Mouse (Mus musculus) neural tube, embryonic 12.5 days (tissue): ENCODE measurements around the gene Samd4b. TPM values are rescaled to one million over a fixed set of nuclear protein-coding genes. Genes with fewer than 3 reads are reported as not detected.

Experiments
- ATAC-seq: fragments of 200-750 bp; cut with Nextera tagmentation; 2 replicates; pipeline ENCODE4 v1.8.0; 2017; ENCODE audit warnings: low read depth, mild to moderate bottlenecking, moderate TSS enrichment, moderate library complexity; ENCODE audit not compliant: low FRiP score
- H3K27ac ChIP-seq: fragments of 300-500 bp; sonication (generic); 2 replicates; pipeline ENCODE4 v1.5.1; 2016
- H3K27me3 ChIP-seq: fragments of 300-500 bp; sonication (generic); replicated peaks from 2 replicates; pipeline ENCODE4 v1.6.1; 2016; ENCODE audit warnings: mild to moderate bottlenecking
- H3K36me3 ChIP-seq: fragments of 300-500 bp; sonication (generic); 2 replicates; pipeline ENCODE4 v1.6.1; 2016; ENCODE audit warnings: mild to moderate bottlenecking
- H3K4me1 ChIP-seq: fragments of 300-500 bp; sonication (generic); 2 replicates; pipeline ENCODE4 v1.6.1; 2016
- H3K4me2 ChIP-seq: fragments of 300-500 bp; sonication (generic); replicated peaks from 2 replicates; pipeline ENCODE4 v1.6.1; 2016; ENCODE audit warnings: mild to moderate bottlenecking
- H3K4me3 ChIP-seq: fragments of 300-500 bp; sonication (generic); 2 replicates; pipeline ENCODE4 v1.5.1; 2016
- H3K9ac ChIP-seq: fragments of 300-500 bp; sonication (generic); 2 replicates; pipeline ENCODE4 v1.6.1; 2016; ENCODE audit warnings: mild to moderate bottlenecking
- H3K9me3 ChIP-seq: fragments of 300-500 bp; sonication (generic); 2 replicates; pipeline ENCODE4 v1.6.1; 2016; ENCODE audit warnings: mild to moderate bottlenecking
- WGBS: fragments of 180-500 bp; shearing (Covaris S2); methylation state at CpG from one replicate; pipeline ENCODE4 v1.1.7; 2016; 5-methylcytosine and 5-hydroxymethylcytosine counted together
- polyA plus RNA-seq: library from polyadenylated mRNA; unstranded; fragments of >200 nt; fragmentation: Nextera tagmentation; extraction: Ambion mirVana; gene quantifications from 2 replicates; pipeline ENCODE4 v1.2.1, GENCODE M21; 2016

Samd4b gene
- polyA plus RNA-seq, 1 experiment from 2014 or later, result 35.0 TPM

GRCm38 (mm10) chr7:28482854-28483253, 115.1 kb downstream of the Samd4b start:
- WGBS, result 86% methylated on average over 11 of the region's 11 CpGs
- no peak overlapping the region for H3K9ac ChIP-seq
- H3K4me1 ChIP-seq, result peaks cover under 1% of the 10 kb centered on the region; the same call in 1 of the 2 replicates
- H3K4me2 ChIP-seq, result no peak overlapping the region
- no peak for ATAC-seq
- H3K4me3 ChIP-seq, result no peak overlapping the region
- H3K36me3 ChIP-seq, result no peaks in the 10 kb centered on the region
- peaks cover 3% of the 10 kb centered on the region; the same call in 1 of the 2 replicates for H3K27me3 ChIP-seq
- no peak overlapping the region for H3K27ac ChIP-seq
- no peaks in the 10 kb centered on the region for H3K9me3 ChIP-seq

DNA sequence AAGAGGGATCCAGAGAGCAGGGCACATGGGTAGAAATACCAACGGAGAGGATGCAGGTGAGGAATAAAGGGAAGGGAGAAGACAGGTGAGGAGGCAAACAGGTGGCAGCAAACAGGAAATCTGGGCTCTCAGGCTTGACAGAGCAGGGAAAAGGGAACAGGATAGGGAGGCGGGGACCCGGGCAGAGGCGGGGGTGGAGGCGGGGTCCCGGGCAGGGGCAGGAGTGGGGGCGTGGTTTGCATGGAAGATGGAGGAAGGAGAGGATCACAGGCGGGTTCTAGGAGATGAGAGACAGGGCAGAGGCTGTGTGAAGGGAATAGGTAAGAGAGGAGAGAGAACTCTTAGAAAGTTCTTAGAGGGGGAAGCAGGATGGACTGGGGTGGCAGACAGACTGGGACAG, 119.1 kb downstream of the Samd4b start:
- ATAC-seq, result no peak
- H3K4me3 ChIP-seq, result no peak overlapping the region
- 10% methylated on average over 8 of the region's 8 CpGs for WGBS
- H3K27ac ChIP-seq, result no peak overlapping the region
- H3K27me3 ChIP-seq, result no peaks in the 10 kb centered on the region
- H3K4me1 ChIP-seq, result no peaks in the 10 kb centered on the region
- H3K4me2 ChIP-seq, result no peak overlapping the region
- H3K36me3 ChIP-seq, result no peaks in the 10 kb centered on the region
- H3K9me3 ChIP-seq, result no peaks in the 10 kb centered on the region
- H3K9ac ChIP-seq, result no peak overlapping the region

- no peaks in the 10 kb centered on the region for H3K36me3 ChIP-seq
- H3K27me3 ChIP-seq, result no peaks in the 10 kb centered on the region
- ATAC-seq, result no peak
- no peak overlapping the region for H3K4me3 ChIP-seq
- no peaks in the 10 kb centered on the region for H3K9me3 ChIP-seq
- WGBS, result 85% methylated on average over 5 of the region's 5 CpGs
- H3K27ac ChIP-seq, result no peak overlapping the region
- H3K4me2 ChIP-seq, result no peak overlapping the region
- no peaks in the 10 kb centered on the region for H3K4me1 ChIP-seq
- no peak overlapping the region for H3K9ac ChIP-seq
Measured at GRCm38 (mm10) chr7:28477363-28477762, 120.6 kb downstream of the Samd4b start.

DNA sequence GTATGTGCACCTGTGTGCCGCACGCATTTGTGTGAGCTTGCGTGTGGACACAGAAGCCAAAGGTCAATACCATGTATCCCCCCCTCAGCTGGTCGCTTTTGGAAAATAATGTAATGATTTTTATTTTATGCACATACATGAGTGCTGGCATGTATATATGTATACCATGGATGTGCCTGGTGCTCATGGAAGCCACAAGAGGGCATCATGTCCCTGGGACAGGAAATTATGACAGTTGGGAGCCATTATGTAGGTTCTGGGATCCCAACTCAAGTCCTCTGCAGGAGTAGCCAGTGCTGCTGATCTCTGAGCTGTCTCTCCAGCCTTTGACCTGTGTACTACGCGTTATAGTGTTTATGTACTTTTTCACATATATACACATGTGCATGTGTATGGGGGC, 121.8 kb downstream of the Samd4b start:
- Histone ChIP-seq H3K36me3 (no peaks in the 10 kb centered on the region), H3K9ac (no peak overlapping the region), H3K27ac (no peak overlapping the region), H3K27me3 (no peaks in the 10 kb centered on the region), H3K4me3 (no peak overlapping the region), H3K4me2 (no peak overlapping the region), H3K4me1 (no peaks in the 10 kb centered on the region), H3K9me3 (no peaks in the 10 kb centered on the region)
- no peak for ATAC-seq
- WGBS, result 90% methylated on average over 6 of the region's 6 CpGs

- H3K4me3 ChIP-seq, result peak overlapping the region; percentile 47
- ATAC-seq, result peak; percentile 76
- whole genome bisulfite sequencing, result 1% methylated on average over 63 of the region's 63 CpGs
Measured at GRCm38 (mm10) chr7:28467213-28467751, 130.7 kb downstream of the Samd4b start.

DNA sequence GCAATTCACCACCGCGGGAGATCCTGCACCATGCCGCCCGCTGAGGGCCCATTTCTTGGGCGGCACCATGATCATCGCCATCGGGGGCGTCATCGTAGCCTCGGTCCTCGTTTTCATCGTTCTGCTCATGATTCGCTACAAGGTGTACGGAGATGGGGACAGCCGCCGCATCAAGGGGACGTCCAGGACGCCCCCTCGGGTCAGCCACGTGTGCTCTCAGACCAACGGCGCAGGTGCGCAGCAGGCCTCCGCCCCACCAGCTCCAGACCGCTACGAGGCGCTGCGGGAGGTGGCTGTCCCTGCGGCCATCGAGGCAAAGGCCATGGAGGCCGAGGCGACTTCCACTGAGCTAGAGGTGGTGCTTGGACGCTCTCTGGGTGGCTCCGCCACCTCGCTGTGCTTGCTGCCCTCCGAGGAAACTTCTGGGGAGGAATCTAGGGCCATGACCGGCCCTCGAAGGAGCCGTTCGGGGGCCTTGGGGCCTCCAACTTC, 131.2 kb downstream of the Samd4b start:
- peak overlapping the region; percentile 47 for H3K4me3 ChIP-seq
- H3K4me2 ChIP-seq, result peak overlapping the region; percentile 81
- H3K36me3 ChIP-seq, result peaks cover 10% of the 10 kb centered on the region
- 16% methylated on average over 40 of the region's 40 CpGs for WGBS
- peaks cover 27% of the 10 kb centered on the region for H3K27me3 ChIP-seq
- H3K27ac ChIP-seq, result no peak overlapping the region
- H3K9me3 ChIP-seq, result no peaks in the 10 kb centered on the region
- peaks cover 14% of the 10 kb centered on the region; the same call in 1 of the 2 replicates for H3K4me1 ChIP-seq
- H3K9ac ChIP-seq, result peak overlapping the region; percentile 60
- peak; percentile 17; the same call in 1 of the 2 replicates for ATAC-seq

More at GRCm38 (mm10) chr7:28467213-28467751, 130.7 kb downstream of the Samd4b start:
- Histone ChIP-seq H3K27ac (no peak overlapping the region), H3K4me1 (peaks cover 14% of the 10 kb centered on the region; the same call in 1 of the 2 replicates), H3K9me3 (no peaks in the 10 kb centered on the region), H3K9ac (peak overlapping the region; percentile 60), H3K27me3 (peaks cover 27% of the 10 kb centered on the region), H3K4me2 (peak overlapping the region; percentile 81), H3K36me3 (peaks cover 7% of the 10 kb centered on the region)

- peak overlapping the region; percentile 24; the same call in 1 of the 2 replicates for H3K4me2 ChIP-seq
Measured at GRCm38 (mm10) chr7:28464416-28465212, 133.3 kb downstream of the Samd4b start.

GRCm38 (mm10) chr7:28462769-28463168, 135.2 kb downstream of the Samd4b start:
- 93% methylated on average over 2 of the region's 2 CpGs for WGBS
- Histone ChIP-seq H3K36me3 (peaks cover 48% of the 10 kb centered on the region), H3K9me3 (no peaks in the 10 kb centered on the region), H3K4me1 (peaks cover 14% of the 10 kb centered on the region; the same call in 1 of the 2 replicates), H3K27ac (no peak overlapping the region), H3K4me2 (no peak overlapping the region), H3K9ac (no peak overlapping the region), H3K4me3 (no peak overlapping the region), H3K27me3 (peaks cover 22% of the 10 kb centered on the region)
- no peak for ATAC-seq

More at GRCm38 (mm10) chr7:28464416-28465212, 133.3 kb downstream of the Samd4b start:
- Histone ChIP-seq H3K9me3 (no peaks in the 10 kb centered on the region), H3K27me3 (peaks cover 27% of the 10 kb centered on the region), H3K27ac (no peak overlapping the region), H3K9ac (no peak overlapping the region), H3K4me1 (peaks cover 14% of the 10 kb centered on the region; the same call in 1 of the 2 replicates), H3K36me3 (peaks cover 30% of the 10 kb centered on the region), H3K4me3 (no peak overlapping the region)
- 66% methylated on average over 10 of the region's 10 CpGs for WGBS
- no peak for ATAC-seq

GRCm38 (mm10) chr7:28460361-28460760, 137.6 kb downstream of the Samd4b start:
- Histone ChIP-seq H3K36me3 (peaks cover 64% of the 10 kb centered on the region), H3K27me3 (no peaks in the 10 kb centered on the region), H3K4me1 (no peaks in the 10 kb centered on the region), H3K4me3 (no peak overlapping the region), H3K9ac (no peak overlapping the region), H3K27ac (no peak overlapping the region), H3K9me3 (no peaks in the 10 kb centered on the region), H3K4me2 (no peak overlapping the region)
- 90% methylated on average over 5 of the region's 5 CpGs for WGBS
- ATAC-seq, result no peak

DNA sequence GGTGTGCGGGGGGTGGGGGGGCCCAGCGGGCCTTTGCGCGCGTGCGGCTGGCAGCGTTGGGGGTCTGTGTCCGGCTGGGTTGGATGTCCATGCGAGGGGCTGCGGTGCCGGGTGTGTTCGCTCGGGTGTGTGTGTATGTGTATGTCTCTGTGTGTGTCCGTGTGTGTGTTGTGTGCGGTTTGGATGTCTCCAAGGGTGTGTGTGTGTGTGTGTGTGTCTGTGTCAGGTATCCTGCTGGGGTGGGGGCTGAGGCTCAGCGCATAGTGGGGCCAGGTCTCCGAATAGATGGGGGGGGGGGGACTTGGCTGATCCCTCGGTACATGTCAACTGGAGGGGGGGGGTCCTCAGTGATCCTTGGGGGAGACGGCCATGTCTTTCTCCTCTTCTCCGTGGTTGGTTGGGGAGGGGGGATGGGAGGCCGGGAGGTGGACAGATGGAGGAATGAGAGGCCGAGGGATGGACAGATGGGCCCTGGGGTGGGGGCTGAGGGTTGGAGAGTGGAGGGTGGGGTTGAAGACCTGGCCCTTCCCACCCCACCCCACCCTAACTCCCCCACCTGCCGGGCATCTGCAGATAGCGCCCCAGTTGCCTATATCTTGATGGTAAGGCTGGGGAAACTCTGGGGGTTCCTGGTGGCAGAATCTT, 145.5 kb downstream of the Samd4b start:
- whole genome bisulfite sequencing, result 3% methylated on average over 21 of the region's 24 CpGs
- peak; percentile 55 for ATAC-seq
- no peaks in the 10 kb centered on the region for H3K9me3 ChIP-seq

DNA sequence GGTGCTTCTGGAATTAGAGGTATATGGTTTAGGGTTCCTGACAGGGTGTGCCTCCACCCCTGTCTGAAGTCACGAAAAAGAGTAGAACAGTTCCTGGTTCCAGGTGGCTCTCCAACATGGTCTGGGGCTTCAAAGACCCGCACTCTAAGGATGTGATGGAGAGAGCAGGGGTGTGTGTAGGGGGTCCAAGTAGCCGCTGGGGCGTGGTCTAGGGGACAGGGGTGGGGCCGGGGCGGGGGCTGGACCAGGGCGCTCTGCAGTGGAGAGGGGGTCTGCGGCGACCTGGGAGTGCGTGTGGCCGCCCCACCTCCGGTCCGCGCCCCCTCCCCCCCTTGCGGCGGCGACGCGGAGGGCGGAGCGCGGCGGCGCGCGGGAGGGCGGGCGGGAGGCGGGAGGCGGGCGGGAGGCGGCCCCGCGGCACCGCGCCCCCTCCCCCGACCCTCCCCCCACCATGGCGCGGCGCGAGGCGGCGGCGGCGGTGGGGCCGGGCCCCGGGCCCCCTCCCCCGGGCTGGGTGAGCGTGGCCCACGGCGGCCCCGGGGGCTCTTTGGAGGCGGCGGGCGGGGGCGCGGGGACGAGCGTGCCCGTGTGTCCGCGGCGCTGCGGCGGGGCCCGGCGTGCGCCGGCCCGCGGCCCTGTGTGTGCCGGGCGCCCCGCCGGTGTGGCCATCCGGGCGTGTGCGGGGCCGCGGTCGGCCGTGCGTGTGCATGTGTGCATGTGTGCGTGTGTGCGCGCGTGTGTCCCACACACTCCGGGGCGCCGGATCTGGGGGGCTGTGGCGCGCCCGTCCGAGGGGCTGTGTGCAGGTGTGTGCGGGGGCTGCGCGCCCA, 146.2 kb downstream of the Samd4b start, which contains the start of gene Lrfn1:
TSS of gene Lrfn1 (plus strand) at position 450 of the 830 bp plus-strand sequence.
- no peaks in the 10 kb centered on the region for H3K27me3 ChIP-seq
- peaks cover 19% of the 10 kb centered on the region for H3K36me3 ChIP-seq
- peak within 1 kb of the TSS; percentile 86 for H3K9ac ChIP-seq
- under 1% methylated on average over 36 of the region's 97 CpGs for WGBS
- peak within 1 kb of the TSS; percentile 96 for H3K4me2 ChIP-seq
- peak within 1 kb of the TSS; percentile 46; the same call in 1 of the 2 replicates for H3K27ac ChIP-seq
- peaks cover 14% of the 10 kb centered on the region for H3K4me1 ChIP-seq
- H3K4me3 ChIP-seq, result peak within 1 kb of the TSS; percentile 91
- H3K9me3 ChIP-seq, result no peaks in the 10 kb centered on the region
- peak; percentile 77 for ATAC-seq

More for the DNA sequence above, 145.5 kb downstream of the Samd4b start:
- peak overlapping the region; percentile 91 for H3K4me3 ChIP-seq
- H3K9ac ChIP-seq, result peak overlapping the region; percentile 86
- H3K27ac ChIP-seq, result peak overlapping the region; percentile 46; the same call in 1 of the 2 replicates
- H3K36me3 ChIP-seq, result peaks cover 19% of the 10 kb centered on the region
- H3K4me1 ChIP-seq, result peaks cover 9% of the 10 kb centered on the region
- peak overlapping the region; percentile 96 for H3K4me2 ChIP-seq
- H3K27me3 ChIP-seq, result no peaks in the 10 kb centered on the region
